Mouse (Mus musculus) neural tube, embryonic 13.5 days (tissue): ENCODE measurements around the gene Armc2. TPM values are rescaled to one million over a fixed set of nuclear protein-coding genes. Genes with fewer than 3 reads are reported as not detected.

Experiments used
- ATAC-seq: fragments of 200-750 bp; cut with Nextera tagmentation; 2 replicates; pipeline ENCODE4 v1.8.0; 2017; ENCODE audit warnings: low read depth, mild to moderate bottlenecking, moderate TSS enrichment, moderate library complexity
- H3K27ac ChIP-seq: fragments of 300-500 bp; sonication (generic); replicated peaks from 2 replicates; pipeline ENCODE4 v1.5.1; 2015; ENCODE audit warnings: moderate library complexity, mild to moderate bottlenecking, inconsistent platforms
- H3K27me3 ChIP-seq: fragments of 300-500 bp; sonication (generic); 2 replicates; pipeline ENCODE4 v1.6.1; 2015; ENCODE audit warnings: mild to moderate bottlenecking, inconsistent platforms
- H3K36me3 ChIP-seq: fragments of 300-500 bp; sonication (generic); 2 replicates; pipeline ENCODE4 v1.6.1; 2015; ENCODE audit warnings: mild to moderate bottlenecking, inconsistent platforms
- H3K4me1 ChIP-seq: fragments of 300-500 bp; sonication (generic); replicated peaks from 2 replicates; pipeline ENCODE4 v1.6.1; 2015; ENCODE audit warnings: inconsistent platforms
- H3K4me2 ChIP-seq: fragments of 300-500 bp; sonication (generic); 2 replicates; pipeline ENCODE4 v1.6.1; 2015; ENCODE audit warnings: inconsistent platforms, mild to moderate bottlenecking, moderate library complexity
- H3K4me3 ChIP-seq: fragments of 300-500 bp; sonication (generic); 2 replicates; pipeline ENCODE4 v1.5.1; 2015; ENCODE audit warnings: mild to moderate bottlenecking, inconsistent platforms
- H3K9ac ChIP-seq: fragments of 300-500 bp; sonication (generic); 2 replicates; pipeline ENCODE4 v1.6.1; 2015; ENCODE audit warnings: moderate library complexity, mild to moderate bottlenecking, inconsistent platforms
- H3K9me3 ChIP-seq: fragments of 300-500 bp; sonication (generic); 2 replicates; pipeline ENCODE4 v1.6.1; 2016; ENCODE audit warnings: inconsistent platforms
- WGBS: fragments of 180-500 bp; shearing (Covaris S2); methylation state at CpG from one replicate; pipeline ENCODE4 v1.1.7; 2015; 5-methylcytosine and 5-hydroxymethylcytosine counted together
- polyA plus RNA-seq: library from polyadenylated mRNA; unstranded; fragments of >200 nt; fragmentation: Nextera tagmentation; extraction: Ambion mirVana; gene quantifications from 2 replicates; pipeline ENCODE4 v1.2.1, GENCODE M21; 2015

Armc2 gene
- polyA plus RNA-seq, 1 experiment from 2014 or later = 7.5 TPM

DNA sequence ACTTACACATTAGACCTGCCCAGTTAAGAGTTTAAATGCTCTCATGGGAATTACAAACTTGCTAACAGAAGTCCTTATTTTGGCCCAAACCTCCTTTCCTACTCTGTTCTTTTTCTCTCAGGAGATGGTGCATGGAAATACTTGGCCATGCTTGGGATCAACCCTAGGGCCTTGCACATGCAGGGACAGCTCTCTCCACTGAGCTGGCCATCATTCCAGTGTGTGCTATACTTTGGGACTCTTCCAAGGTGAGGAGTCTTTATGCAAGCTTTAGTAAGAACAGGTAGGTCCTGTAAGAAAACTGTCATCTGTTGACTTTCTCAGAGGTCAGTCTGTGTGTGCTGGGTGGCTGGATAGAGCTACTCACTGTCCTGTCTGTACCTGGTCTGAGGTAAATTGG lies 127.7 kb downstream of the Armc2 start:
- no peak overlapping the region for H3K4me3 ChIP-seq
- no peaks in the 10 kb centered on the region for H3K27me3 ChIP-seq
- H3K4me2 ChIP-seq = no peak overlapping the region
- no peak overlapping the region for H3K9ac ChIP-seq
- no peak overlapping the region for H3K27ac ChIP-seq
- ATAC-seq = no peak
- H3K4me1 ChIP-seq = peaks cover 45% of the 10 kb centered on the region
- H3K9me3 ChIP-seq = no peaks in the 10 kb centered on the region
- no peaks in the 10 kb centered on the region for H3K36me3 ChIP-seq

DNA sequence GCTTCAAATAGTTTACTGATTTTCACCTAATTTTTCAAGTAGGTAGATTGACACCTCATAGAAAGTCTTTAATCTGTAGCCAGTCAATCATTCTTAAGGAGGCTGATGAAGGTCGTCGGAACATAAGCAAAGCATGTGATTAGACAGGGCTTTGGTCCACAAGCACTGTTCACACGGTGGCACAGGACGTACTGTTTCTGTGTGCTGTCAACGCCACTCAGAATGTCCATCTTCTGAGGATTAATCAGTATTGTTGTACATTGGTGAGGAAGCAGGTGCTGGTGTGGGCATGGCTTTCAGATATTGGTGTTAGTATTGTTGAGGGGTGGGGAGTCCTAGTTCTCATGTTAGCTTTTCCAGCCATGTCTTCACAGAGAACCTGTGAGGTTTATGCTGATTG lies 128.7 kb downstream of the Armc2 start:
- 82% methylated on average over 5 of the region's 5 CpGs for WGBS
- no peaks in the 10 kb centered on the region for H3K36me3 ChIP-seq
- ATAC-seq = no peak
- peaks cover 44% of the 10 kb centered on the region for H3K4me1 ChIP-seq
- H3K27ac ChIP-seq = no peak overlapping the region
- no peak overlapping the region for H3K4me3 ChIP-seq
- H3K9me3 ChIP-seq = no peaks in the 10 kb centered on the region
- H3K9ac ChIP-seq = no peak overlapping the region
- no peaks in the 10 kb centered on the region for H3K27me3 ChIP-seq
- peak overlapping the region; percentile 21 for H3K4me2 ChIP-seq

DNA sequence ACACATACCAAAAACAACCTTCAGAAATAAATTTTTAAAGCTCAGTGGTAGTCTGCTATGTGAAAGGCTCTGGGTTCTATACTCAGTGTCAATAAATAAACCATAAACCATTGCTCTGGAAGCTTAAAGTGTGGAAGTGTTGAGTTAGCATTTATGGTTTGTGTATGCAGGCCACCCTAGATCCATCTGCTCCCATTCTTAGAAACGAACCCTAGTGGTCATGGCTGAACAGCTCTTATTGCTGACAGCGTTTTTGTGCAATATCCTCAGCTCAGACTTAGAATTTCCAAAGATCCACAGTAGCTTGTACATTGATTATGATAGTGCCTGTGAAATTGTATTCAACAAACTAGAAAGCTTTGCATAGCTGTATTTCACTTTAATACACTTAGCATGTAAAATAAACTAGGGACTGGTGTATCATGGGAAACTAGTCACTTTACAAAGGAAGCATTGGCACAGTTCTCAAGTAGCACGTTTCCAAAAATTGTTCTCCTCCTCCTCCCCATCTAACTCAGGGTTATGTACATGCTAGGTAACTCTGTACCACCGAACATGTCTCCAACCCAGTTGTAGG lies 129.8 kb downstream of the Armc2 start:
- Histone ChIP-seq H3K27ac (peak overlapping the region; percentile 38), H3K27me3 (no peaks in the 10 kb centered on the region), H3K4me1 (peaks cover 33% of the 10 kb centered on the region), H3K4me3 (peak overlapping the region; percentile 68), H3K9me3 (no peaks in the 10 kb centered on the region), H3K4me2 (peak overlapping the region; percentile 77), H3K36me3 (no peaks in the 10 kb centered on the region), H3K9ac (peak overlapping the region; percentile 90)
- no peak for ATAC-seq
- WGBS = 39% methylated on average over 4 of the region's 4 CpGs

DNA sequence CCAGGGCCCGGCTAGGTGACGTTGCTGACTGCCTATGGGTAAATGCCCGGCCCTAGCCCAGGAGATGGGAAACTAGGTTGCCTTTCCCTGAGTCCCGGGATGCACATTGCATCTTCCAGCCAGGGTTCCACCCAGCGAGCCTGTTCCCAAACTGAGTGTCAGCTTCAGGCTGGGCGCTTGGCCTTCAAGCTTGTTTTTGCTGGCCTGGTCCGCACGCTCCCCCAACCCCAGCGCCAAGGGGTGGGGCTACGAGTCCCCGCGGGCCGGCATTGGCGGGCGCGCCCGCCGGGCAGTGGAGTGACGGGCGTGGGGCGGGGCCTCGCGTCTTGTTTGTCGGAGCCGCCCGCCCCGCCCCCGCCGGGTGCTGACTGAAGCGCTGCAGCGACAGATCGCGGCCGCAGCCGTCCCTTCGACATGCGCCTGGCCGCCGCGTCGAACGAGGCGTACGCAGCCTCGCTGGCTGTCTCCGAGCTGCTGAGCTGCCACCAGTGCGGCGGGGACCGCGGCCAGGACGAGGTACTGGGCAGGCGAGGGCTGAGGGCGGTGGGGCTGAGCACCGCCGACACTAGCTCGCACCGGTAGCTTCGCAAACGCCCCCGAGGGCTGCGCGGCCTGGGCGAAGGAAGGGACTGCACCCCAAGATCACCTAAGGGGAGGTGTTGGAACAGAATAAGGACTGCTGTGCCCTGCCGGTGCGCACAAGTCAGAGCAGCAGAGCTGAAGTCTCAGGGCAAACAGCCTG lies 131.0 kb downstream of the Armc2 start:
- H3K4me1 ChIP-seq = peaks cover 30% of the 10 kb centered on the region
- H3K27ac ChIP-seq = peak overlapping the region; percentile 97
- H3K27me3 ChIP-seq = no peaks in the 10 kb centered on the region
- H3K9me3 ChIP-seq = no peaks in the 10 kb centered on the region
- ATAC-seq = peak; percentile 97
- peak overlapping the region; percentile 77 for H3K4me2 ChIP-seq
- no peaks in the 10 kb centered on the region for H3K36me3 ChIP-seq
- peak overlapping the region; percentile 90 for H3K9ac ChIP-seq
- peak overlapping the region; percentile 68 for H3K4me3 ChIP-seq
- 1% methylated on average over 65 of the region's 65 CpGs for WGBS

DNA sequence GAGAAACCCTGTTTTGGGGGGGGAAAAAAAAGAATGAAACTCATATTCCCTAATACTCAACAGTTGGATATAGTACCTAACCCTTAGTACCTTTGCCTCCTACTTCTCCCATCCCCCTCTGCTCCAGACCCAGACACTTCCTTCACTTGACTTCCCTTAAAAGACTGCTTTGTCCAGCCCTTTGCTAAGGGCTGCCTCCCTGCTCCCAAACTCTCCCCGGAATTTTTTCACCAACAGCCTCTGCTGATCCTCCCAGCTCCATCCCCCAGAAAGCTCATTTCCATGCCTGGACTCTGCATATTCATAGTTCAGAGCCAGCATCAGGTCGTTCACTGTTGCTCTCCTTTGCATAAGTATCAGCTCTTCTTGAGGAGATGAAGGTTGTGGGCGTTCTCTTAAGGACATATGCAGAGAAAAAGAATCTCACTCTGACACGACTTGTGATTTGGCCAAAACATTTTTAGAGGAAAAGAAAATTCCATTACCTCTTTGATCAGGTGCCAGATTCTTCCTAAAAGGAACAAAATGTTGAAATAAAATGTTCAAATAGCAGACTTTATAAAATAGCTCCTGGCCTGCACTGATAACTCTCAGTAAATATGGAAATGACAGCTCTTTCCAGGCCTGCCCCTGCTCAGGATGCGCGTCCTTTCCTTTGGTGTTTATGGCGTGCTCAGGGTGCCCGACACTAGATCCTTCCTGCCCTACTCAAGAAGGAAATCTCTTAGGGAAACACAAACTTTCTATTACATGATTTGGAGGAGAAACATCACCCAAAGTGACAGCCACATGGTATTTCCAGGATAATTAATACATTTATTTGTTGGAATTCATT lies 134.3 kb downstream of the Armc2 start:
- H3K27me3 ChIP-seq = no peaks in the 10 kb centered on the region

DNA sequence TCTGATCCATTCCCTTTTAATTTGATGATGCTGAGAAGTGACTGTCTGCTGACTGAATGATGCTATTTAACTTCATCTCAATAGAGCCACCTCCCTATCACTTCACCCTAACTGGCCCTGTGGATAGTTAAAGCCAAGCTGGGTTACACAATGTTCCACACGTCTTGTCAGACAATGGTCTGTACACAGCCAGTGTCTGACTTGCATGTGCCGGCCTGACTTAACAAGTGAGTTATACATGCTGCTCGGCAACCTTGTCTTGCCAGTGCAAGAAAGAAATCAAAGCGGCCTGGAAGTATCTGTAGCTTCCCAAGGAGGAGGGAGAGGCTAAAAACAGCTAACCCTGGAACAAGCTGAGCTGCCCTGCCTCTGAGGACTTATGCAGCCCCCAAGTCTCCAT lies 136.8 kb downstream of the Armc2 start:
- Histone ChIP-seq H3K9ac (no peak overlapping the region), H3K4me2 (no peak overlapping the region), H3K4me1 (peaks cover 16% of the 10 kb centered on the region), H3K36me3 (no peaks in the 10 kb centered on the region), H3K27me3 (no peaks in the 10 kb centered on the region), H3K4me3 (no peak overlapping the region), H3K9me3 (no peaks in the 10 kb centered on the region), H3K27ac (no peak overlapping the region)
- 19% methylated on average over 4 of the region's 4 CpGs for WGBS
- ATAC-seq = no peak

More for the DNA sequence above, 134.3 kb downstream of the Armc2 start:
- Histone ChIP-seq H3K4me1 (peaks cover 34% of the 10 kb centered on the region), H3K9me3 (no peaks in the 10 kb centered on the region), H3K4me2 (no peak overlapping the region), H3K4me3 (no peak overlapping the region), H3K36me3 (no peaks in the 10 kb centered on the region), H3K27ac (no peak overlapping the region), H3K9ac (no peak overlapping the region)
- ATAC-seq = no peak
- 53% methylated on average over 8 of the region's 8 CpGs for WGBS

DNA sequence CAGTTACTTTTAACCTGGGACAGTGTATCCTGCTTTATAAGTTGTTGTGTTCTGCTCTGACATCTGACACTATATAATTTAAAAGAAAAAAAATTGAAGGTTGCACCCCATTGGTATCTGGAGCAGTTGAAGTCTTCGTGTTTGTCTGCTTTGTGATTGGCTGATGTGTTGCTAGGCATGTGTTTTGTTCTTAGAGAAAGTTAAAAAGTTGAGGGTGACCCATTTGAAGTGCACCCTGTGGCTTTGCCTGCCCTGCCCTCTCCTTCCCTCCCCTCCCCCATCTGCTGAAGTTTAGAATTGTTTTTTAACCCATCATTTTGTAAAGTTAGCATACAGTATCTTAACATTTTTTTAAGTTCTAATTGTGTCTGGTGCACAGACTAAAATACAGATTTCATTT lies 137.5 kb downstream of the Armc2 start:
- Histone ChIP-seq H3K4me2 (no peak overlapping the region), H3K36me3 (no peaks in the 10 kb centered on the region), H3K27me3 (no peaks in the 10 kb centered on the region), H3K4me3 (no peak overlapping the region), H3K9ac (no peak overlapping the region), H3K27ac (no peak overlapping the region), H3K9me3 (no peaks in the 10 kb centered on the region), H3K4me1 (peaks cover 16% of the 10 kb centered on the region)
- no peak for ATAC-seq
- WGBS = 17% methylated on average over 1 of the region's 1 CpGs

DNA sequence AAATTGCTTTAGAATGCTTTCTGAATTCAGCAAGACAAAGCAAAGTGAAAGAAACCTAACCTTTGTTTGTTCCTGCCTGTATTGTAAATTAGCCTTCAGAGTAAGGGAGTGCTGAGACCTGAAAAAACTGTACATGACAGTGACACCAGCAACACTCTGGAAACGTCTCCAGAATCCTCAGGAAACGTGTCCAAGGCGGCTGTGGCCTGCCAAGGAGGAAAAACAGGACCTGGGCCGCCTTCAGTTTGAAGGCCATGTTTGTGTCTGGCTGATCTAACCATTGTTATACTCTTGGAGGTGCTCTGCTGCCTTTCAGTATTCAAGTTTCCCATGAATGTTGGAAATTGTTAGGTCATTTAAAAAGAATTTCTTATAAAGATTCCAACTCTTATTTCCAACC lies 138.0 kb downstream of the Armc2 start:
- Histone ChIP-seq H3K4me2 (no peak overlapping the region), H3K9ac (no peak overlapping the region), H3K4me1 (peaks cover 16% of the 10 kb centered on the region), H3K4me3 (no peak overlapping the region), H3K9me3 (no peaks in the 10 kb centered on the region), H3K27me3 (no peaks in the 10 kb centered on the region), H3K27ac (no peak overlapping the region), H3K36me3 (no peaks in the 10 kb centered on the region)
- 57% methylated on average over 4 of the region's 4 CpGs for WGBS
- no peak for ATAC-seq

DNA sequence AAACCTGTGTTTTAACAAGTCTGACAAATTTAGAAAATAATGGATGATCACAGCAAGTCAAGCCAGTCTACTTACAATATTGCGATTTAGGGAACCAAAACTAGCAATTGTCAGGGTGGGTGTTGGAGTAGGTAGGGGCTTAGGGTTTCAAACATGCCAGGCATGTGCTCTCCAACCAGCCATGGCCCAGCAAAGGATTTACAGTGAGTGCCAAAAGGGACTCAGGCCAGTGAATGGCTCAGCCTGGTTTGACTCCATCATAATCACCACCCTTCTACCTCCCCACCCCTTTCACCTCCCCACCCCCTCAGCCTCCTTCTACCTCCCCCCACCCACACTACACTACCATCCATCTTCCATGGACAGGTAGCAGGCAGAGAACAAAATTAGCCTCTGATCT lies 138.6 kb downstream of the Armc2 start:
- Histone ChIP-seq H3K4me1 (peaks cover 16% of the 10 kb centered on the region), H3K9ac (no peak overlapping the region), H3K9me3 (no peaks in the 10 kb centered on the region), H3K4me2 (no peak overlapping the region), H3K36me3 (no peaks in the 10 kb centered on the region), H3K27me3 (no peaks in the 10 kb centered on the region), H3K4me3 (no peak overlapping the region), H3K27ac (no peak overlapping the region)
- no peak for ATAC-seq
- 84% methylated on average over 1 of the region's 1 CpGs for WGBS

DNA sequence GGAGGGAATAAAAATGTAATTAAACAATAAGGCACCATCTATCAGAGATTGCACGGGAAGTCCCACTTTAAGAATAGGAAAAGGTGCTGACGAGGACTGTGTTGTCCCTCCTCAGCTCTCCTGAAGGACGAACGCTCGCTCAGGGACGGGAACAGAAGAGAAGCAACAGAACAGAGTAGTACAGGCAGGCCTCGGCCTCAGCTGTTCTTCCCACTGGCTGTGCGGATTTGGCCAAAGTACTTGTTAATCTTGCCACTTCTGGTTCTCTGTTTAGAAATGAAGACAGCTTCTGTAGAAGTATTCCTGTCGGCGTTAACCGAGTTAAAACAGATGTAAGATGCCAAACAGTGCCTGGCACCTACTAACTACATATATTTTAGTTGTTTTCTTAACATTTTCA lies 139.9 kb downstream of the Armc2 start:
- no peak overlapping the region for H3K27ac ChIP-seq
- no peaks in the 10 kb centered on the region for H3K27me3 ChIP-seq
- H3K4me2 ChIP-seq = no peak overlapping the region
- ATAC-seq = no peak
- no peaks in the 10 kb centered on the region for H3K9me3 ChIP-seq
- H3K36me3 ChIP-seq = no peaks in the 10 kb centered on the region
- no peak overlapping the region for H3K9ac ChIP-seq
- WGBS = 89% methylated on average over 11 of the region's 11 CpGs
- H3K4me1 ChIP-seq = peaks cover 16% of the 10 kb centered on the region
- no peak overlapping the region for H3K4me3 ChIP-seq

DNA sequence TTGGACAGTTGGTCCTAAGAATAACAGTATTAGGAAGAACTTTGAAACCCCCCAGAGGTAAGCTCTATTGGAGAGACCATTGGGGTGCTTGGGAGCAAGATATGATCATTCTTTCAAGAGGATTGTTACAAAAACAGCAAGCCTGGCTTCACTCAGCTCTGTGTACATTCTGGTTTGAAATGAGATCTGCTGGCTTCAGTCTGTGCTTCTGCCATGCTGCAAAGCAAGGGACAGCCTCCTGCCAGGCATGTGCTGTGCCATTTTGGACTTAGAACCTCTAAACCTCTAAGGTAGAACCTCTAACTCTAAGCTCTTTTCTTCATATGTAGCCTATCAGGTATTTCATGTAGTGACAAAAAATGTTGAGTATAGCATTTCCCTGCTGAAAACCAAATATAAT lies 142.6 kb downstream of the Armc2 start:
- no peak overlapping the region for H3K4me2 ChIP-seq
- H3K4me3 ChIP-seq = no peak overlapping the region
- no peak for ATAC-seq
- no peaks in the 10 kb centered on the region for H3K36me3 ChIP-seq
- H3K9ac ChIP-seq = no peak overlapping the region
- H3K9me3 ChIP-seq = no peaks in the 10 kb centered on the region
- peaks cover 7% of the 10 kb centered on the region for H3K4me1 ChIP-seq
- no peaks in the 10 kb centered on the region for H3K27me3 ChIP-seq
- H3K27ac ChIP-seq = no peak overlapping the region

DNA sequence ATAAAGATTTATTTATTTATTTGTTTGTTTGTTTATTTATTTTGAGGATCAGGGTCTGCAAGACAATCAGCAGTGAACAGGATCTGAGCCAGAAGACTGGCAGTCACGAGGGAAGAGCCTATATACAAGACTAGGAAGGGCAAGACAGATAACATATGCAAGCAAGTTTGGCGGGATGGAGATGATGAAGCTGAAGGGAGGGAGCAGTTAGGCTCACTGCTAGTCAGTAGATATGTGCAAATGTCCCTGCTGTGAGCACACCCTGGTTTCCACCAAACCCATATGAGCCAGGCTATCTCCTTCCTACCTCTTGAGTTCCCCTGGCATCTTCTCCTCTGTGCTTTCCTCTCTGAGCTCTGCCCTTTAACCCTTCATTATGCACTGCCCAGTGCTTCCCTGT lies 146.7 kb downstream of the Armc2 start:
- Histone ChIP-seq H3K4me2 (no peak overlapping the region), H3K9me3 (no peaks in the 10 kb centered on the region), H3K27me3 (no peaks in the 10 kb centered on the region), H3K4me1 (peaks cover 14% of the 10 kb centered on the region; the same call in 1 of the 2 replicates), H3K36me3 (no peaks in the 10 kb centered on the region), H3K27ac (no peak overlapping the region), H3K9ac (no peak overlapping the region), H3K4me3 (no peak overlapping the region)
- WGBS = 70% methylated on average over 2 of the region's 2 CpGs
- no peak for ATAC-seq
